Mouse (Mus musculus) testis, postnatal 10 days (tissue): ENCODE measurements around the gene Myocd.

Source experiments
- DNase-seq: peaks from one replicate; pipeline ENCODE4 v3.0.0; 2021; ENCODE audit warnings: low spot score

Gene Myocd

DNA sequence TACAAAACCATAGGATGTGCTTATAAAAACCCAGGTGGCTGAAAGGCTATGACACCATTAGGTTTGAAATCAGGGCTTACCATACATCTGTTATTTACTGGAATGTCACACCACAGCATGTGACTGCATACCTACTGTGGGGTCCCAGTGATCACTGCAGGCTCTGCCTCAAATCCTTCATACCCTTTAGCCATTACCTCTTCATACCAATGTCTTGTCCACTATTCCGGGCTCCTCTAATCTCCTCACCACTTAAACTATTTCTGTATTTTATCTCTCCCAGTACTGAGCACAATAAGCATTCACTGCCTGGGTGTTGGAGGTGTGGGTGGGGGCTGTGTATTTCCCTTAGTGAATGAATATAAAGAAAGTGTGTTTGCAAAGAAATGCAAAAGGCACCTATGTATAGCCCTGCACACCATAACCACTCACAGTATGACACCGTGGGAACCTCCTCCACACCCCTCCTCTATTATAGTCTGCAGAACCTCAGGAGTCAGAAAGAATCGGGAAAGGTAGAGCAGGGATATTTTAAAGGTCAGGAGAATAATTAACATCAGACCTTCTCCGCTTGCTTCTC, 126.9 kb downstream of the Myocd start:
- DNase-seq: no peak

DNA sequence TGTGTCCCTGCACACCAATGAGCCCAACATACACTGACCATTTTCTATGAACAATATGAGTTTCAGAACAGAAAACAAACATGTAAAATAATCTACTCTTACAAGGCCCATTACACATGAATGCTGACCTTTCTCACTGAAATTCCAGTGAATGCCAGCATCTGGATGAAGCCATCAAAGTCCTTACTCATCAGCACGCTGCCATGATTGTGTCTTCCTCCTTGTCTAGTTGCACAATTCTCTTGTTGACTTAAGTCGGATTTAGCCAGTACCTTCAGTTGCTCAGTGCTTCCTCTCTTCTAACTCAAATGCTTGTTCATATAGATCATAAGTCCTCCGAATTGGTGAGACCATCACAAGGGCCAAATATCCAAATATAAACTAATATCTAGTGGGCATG, 130.8 kb downstream of the Myocd start:
- no peak for DNase-seq

DNA sequence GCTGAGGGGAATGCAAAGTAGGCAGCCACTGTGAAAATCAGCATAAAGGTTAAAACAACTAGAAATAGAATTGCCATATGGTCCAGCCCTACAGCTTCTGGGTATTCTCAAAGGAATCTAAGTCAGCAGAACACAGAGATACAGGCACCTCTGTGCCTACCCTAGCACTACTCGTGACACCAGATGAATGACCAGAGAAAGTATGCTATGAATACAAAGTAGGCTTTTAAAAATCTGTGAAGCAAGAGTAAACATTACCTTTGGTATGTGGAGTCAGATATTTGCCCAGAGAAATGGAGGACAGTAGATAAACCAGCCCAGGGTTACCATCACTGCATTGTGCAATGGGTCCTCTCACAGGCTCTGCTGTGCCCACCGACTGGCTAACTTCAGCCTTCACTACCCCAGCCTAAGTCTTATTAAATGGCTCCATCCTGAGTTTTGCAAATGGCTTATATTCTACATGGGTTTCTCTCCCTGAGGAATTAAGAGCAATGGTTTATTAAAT, 132.6 kb downstream of the Myocd start:
- no peak for DNase-seq

DNA sequence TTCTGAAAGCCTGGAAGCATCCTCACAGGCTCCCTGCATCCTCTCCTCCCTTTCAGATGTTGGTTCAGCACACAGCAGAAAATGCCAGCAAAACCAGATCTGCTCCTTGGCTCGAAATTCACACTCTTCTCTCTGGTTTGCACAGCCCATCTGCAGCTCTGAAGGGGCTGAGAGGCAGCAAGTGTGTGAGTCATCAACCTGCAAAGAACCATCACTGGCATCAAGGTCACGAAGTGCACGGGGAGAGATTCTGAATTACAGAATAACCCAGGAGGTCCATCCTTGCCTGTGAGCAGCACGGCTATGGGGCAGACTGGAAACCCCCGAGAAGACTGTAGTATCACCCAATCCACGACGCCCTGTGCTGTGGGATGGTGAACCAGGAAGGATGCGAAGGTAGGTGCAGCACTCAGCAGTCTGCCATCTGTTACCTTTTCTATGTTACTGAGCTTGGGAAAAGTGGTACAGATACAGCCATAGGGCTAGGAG, 134.5 kb downstream of the Myocd start:
- no peak for DNase-seq

DNA sequence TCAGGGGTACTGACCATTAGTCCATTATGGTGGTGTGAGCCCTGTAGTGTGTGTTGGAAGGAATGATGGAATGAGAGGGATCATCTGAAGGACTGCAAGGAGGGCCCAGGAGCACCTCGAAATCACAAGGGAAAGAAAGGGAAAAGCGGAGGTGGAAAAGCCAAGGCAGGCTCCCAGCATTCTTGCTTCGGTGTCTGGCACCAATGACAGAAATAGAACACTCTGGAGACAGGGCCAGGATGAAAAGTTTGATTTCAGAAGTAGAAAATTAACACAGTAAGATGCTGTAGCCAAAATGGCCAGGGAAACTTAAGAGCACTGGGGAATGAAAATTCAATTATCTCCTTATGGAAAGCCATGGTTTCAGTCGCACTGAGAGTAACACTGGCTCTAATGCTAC, 136.1 kb downstream of the Myocd start:
- DNase-seq: no peak

DNA sequence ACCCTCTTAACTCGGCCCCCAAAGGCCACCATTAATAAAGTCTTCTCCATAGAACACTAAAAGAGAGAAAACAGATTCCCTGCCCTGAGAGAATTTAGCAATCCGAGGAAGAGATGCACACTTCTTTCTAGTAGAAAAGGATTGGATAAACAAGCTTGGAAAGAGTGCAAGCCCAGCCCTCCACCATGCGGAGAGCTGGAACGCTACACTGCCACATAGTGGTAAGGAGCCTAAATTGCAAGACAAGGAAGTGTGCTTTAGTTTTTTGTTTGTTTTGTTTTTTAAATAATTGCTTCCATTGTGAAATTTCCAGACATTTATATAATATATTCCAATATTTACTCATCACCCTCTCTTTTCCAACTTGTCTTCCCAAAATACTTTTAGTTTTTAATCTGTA, 140.7 kb downstream of the Myocd start:
- no peak for DNase-seq

DNA sequence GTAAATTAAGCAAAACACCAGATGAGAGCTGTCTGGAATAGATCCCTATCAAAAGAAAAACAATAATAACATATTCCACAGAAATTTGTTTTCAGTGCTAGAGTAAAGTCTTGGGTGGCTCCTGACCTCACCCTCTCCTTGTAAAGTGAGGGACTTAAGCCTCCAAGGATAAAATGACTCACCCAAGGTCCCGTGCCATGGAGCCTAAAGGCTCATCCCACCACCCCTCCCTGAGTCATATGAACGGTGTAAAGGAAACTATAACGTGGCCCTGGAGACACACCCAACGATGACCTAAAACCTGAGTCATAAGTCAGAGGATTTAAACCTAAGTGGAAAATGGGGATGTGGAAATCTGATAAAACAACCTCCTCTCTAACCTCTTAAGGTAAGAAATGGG, 141.1 kb downstream of the Myocd start:
- no peak for DNase-seq

DNA sequence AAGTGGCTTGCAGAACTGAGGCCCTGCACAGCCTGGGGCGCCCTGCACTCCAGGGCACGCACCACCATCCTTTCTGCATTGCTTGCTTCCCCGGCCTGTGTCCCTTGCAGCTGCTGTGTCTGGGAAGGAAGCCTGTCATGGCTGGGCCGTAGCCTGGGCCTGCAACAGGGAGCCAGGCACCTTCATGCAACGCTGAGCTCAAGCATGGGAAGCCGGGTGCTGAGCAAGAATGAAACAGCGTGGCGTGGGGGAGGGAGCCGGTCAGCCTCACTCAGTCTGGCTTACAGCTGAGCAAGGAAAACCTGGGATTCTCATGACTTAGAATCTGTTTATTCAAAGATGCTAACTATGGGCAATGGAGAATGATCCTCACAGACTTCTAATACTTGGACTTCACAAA, 143.2 kb downstream of the Myocd start:
- DNase-seq: no peak
